Mouse (Mus musculus) kidney, embryonic 14.5 days (tissue): ENCODE measurements around the gene Zan. TPM values are rescaled to one million over a fixed set of nuclear protein-coding genes. Genes with fewer than 3 reads are reported as not detected.
A peak's percentile ranks its signal among the peaks of the same experiment; 100 is the strongest.

ENCODE experiments used
- ATAC-seq: fragments of 200-750 bp; cut with Nextera tagmentation; 2 replicates; pipeline ENCODE4 v1.8.0; 2017; ENCODE audit warnings: moderate number of reproducible peaks, mild to moderate bottlenecking, moderate TSS enrichment, moderate library complexity; ENCODE audit not compliant: low FRiP score, low TSS enrichment
- H3K27ac ChIP-seq: fragments of 300-500 bp; sonication (generic); 2 replicates; pipeline ENCODE4 v1.5.1; 2014; ENCODE audit warnings: low read depth, mild to moderate bottlenecking, low read length, moderate library complexity, mixed read lengths
- H3K27me3 ChIP-seq: fragments of 300-500 bp; sonication (generic); 2 replicates; pipeline ENCODE4 v1.6.1; 2014; ENCODE audit warnings: mild to moderate bottlenecking, low read length; ENCODE audit not compliant: control insufficient read depth, insufficient read depth
- H3K36me3 ChIP-seq: fragments of 300-500 bp; sonication (generic); 2 replicates; pipeline ENCODE4 v1.6.1; 2014; ENCODE audit warnings: low read length, mixed read lengths; ENCODE audit not compliant: control insufficient read depth, insufficient read depth
- H3K4me1 ChIP-seq: fragments of 300-500 bp; sonication (generic); 2 replicates; pipeline ENCODE4 v1.6.1; 2014; ENCODE audit warnings: low read length, mixed read lengths; ENCODE audit not compliant: control insufficient read depth, insufficient read depth
- H3K4me2 ChIP-seq: fragments of 300-500 bp; sonication (generic); replicated peaks from 2 replicates; pipeline ENCODE4 v1.6.1; 2014; ENCODE audit warnings: low read depth, mild to moderate bottlenecking, low read length
- H3K4me3 ChIP-seq: fragments of 300-500 bp; sonication (generic); 2 replicates; pipeline ENCODE4 v1.5.1; 2014; ENCODE audit warnings: mild to moderate bottlenecking, low read length
- H3K9ac ChIP-seq: fragments of 300-500 bp; sonication (generic); 2 replicates; pipeline ENCODE4 v1.6.1; 2014; ENCODE audit warnings: low read depth, mild to moderate bottlenecking, low read length, moderate library complexity
- H3K9me3 ChIP-seq: fragments of 300-500 bp; sonication (generic); 2 replicates; pipeline ENCODE4 v1.6.1; 2016; ENCODE audit warnings: low read length; ENCODE audit not compliant: control insufficient read depth
- WGBS: fragments of 180-500 bp; shearing (Covaris S2); extraction: QIAGEN DNeasy Blood & Tissue Kit; methylation state at CpG from one replicate; pipeline ENCODE4 v1.1.7; 2014; 5-methylcytosine and 5-hydroxymethylcytosine counted together
- polyA plus RNA-seq: library from polyadenylated mRNA; unstranded; fragments of >200 nt; fragmentation: Nextera tagmentation; extraction: Ambion mirVana; gene quantifications from 2 replicates; pipeline ENCODE4 v1.2.1, GENCODE M21; 2014

Zan gene
- polyA plus RNA-seq, 1 experiment from 2014 or later: 0.60 TPM

- Histone ChIP-seq H3K9me3 (no peaks in the 10 kb centered on the region), H3K9ac (peak overlapping the region; percentile 9; the same call in 1 of the 2 replicates), H3K36me3 (no peaks in the 10 kb centered on the region), H3K4me1 (no peaks in the 10 kb centered on the region), H3K4me3 (peak overlapping the region; percentile 27), H3K27ac (no peak overlapping the region), H3K27me3 (0 out of 2 replicates have a peak, but pooled peaks cover 8% of the 10 kb centered on the region), H3K4me2 (peak overlapping the region; percentile 47)
- WGBS: 9% methylated on average over 30 of the region's 30 CpGs
- ATAC-seq: no peak
Measured at GRCm38 (mm10) chr5:137485071-137485850, 8.4 kb upstream of the Zan start.

GRCm38 (mm10) chr5:137481897-137482296 lies 5.0 kb upstream of the Zan start:
- ATAC-seq: no peak
- no peaks in the 10 kb centered on the region for H3K36me3 ChIP-seq
- H3K4me2 ChIP-seq: no peak overlapping the region
- no peaks in the 10 kb centered on the region for H3K9me3 ChIP-seq
- 36% methylated on average over 8 of the region's 8 CpGs for WGBS
- H3K27ac ChIP-seq: no peak overlapping the region
- H3K4me3 ChIP-seq: no peak overlapping the region
- no peaks in the 10 kb centered on the region for H3K4me1 ChIP-seq
- no peak overlapping the region for H3K9ac ChIP-seq
- H3K27me3 ChIP-seq: 0 out of 2 replicates have a peak, but pooled peaks cover 8% of the 10 kb centered on the region

- Histone ChIP-seq H3K4me2 (no peak overlapping the region), H3K4me1 (no peaks in the 10 kb centered on the region), H3K27ac (no peak overlapping the region), H3K4me3 (no peak overlapping the region), H3K9ac (no peak overlapping the region), H3K27me3 (0 out of 2 replicates have a peak, but pooled peaks cover 5% of the 10 kb centered on the region), H3K9me3 (no peaks in the 10 kb centered on the region), H3K36me3 (no peaks in the 10 kb centered on the region)
- ATAC-seq: no peak
Measured at GRCm38 (mm10) chr5:137481138-137481537, 4.3 kb upstream of the Zan start.

GRCm38 (mm10) chr5:137474351-137474750 lies 2.5 kb downstream of the Zan start:
- Histone ChIP-seq H3K4me1 (peaks cover 6% of the 10 kb centered on the region; the same call in 1 of the 2 replicates), H3K36me3 (no peaks in the 10 kb centered on the region), H3K4me2 (no peak overlapping the region), H3K9me3 (no peaks in the 10 kb centered on the region), H3K4me3 (no peak overlapping the region), H3K9ac (no peak overlapping the region), H3K27me3 (no peaks in the 10 kb centered on the region), H3K27ac (no peak overlapping the region)
- WGBS: 35% methylated on average over 2 of the region's 2 CpGs
- no peak for ATAC-seq

- peaks cover 6% of the 10 kb centered on the region; the same call in 1 of the 2 replicates for H3K4me1 ChIP-seq
- H3K9me3 ChIP-seq: no peaks in the 10 kb centered on the region
- no peaks in the 10 kb centered on the region for H3K36me3 ChIP-seq
- H3K4me2 ChIP-seq: no peak overlapping the region
- ATAC-seq: no peak
- no peaks in the 10 kb centered on the region for H3K27me3 ChIP-seq
- H3K27ac ChIP-seq: no peak overlapping the region
- H3K9ac ChIP-seq: no peak overlapping the region
- WGBS: 74% methylated on average over 5 of the region's 5 CpGs
- no peak overlapping the region for H3K4me3 ChIP-seq
Measured at GRCm38 (mm10) chr5:137472252-137472904, 4.5 kb downstream of the Zan start.

- Histone ChIP-seq H3K9me3 (no peaks in the 10 kb centered on the region), H3K4me2 (no peak overlapping the region), H3K27me3 (no peaks in the 10 kb centered on the region), H3K36me3 (no peaks in the 10 kb centered on the region), H3K9ac (no peak overlapping the region), H3K4me3 (no peak overlapping the region), H3K27ac (no peak overlapping the region), H3K4me1 (peaks cover 6% of the 10 kb centered on the region; the same call in 1 of the 2 replicates)
- ATAC-seq: no peak
- WGBS: 96% methylated on average over 6 of the region's 6 CpGs
Measured at GRCm38 (mm10) chr5:137466946-137467345, 9.9 kb downstream of the Zan start.

- Histone ChIP-seq H3K36me3 (no peaks in the 10 kb centered on the region), H3K27me3 (no peaks in the 10 kb centered on the region), H3K4me1 (peaks cover under 1% of the 10 kb centered on the region; the same call in 1 of the 2 replicates), H3K27ac (no peak overlapping the region), H3K4me2 (no peak overlapping the region), H3K4me3 (no peak overlapping the region), H3K9ac (no peak overlapping the region), H3K9me3 (no peaks in the 10 kb centered on the region)
- no peak for ATAC-seq
- WGBS: 45% methylated on average over 3 of the region's 3 CpGs
Measured at GRCm38 (mm10) chr5:137465049-137465448, 11.8 kb downstream of the Zan start.

- Histone ChIP-seq H3K27me3 (no peaks in the 10 kb centered on the region), H3K9ac (no peak overlapping the region), H3K36me3 (no peaks in the 10 kb centered on the region), H3K9me3 (no peaks in the 10 kb centered on the region), H3K4me3 (no peak overlapping the region), H3K27ac (no peak overlapping the region), H3K4me2 (no peak overlapping the region), H3K4me1 (no peaks in the 10 kb centered on the region)
- ATAC-seq: no peak; the same call in 1 of the 2 replicates
- WGBS: 41% methylated on average over 7 of the region's 7 CpGs
Measured at GRCm38 (mm10) chr5:137455866-137456591, 20.8 kb downstream of the Zan start.
